Mouse (Mus musculus): ENCODE data around the gene Ugt1a10.

The Ugt1a10 gene

GRCm38 (mm10) chr1:88255989-88256754 lies 201.0 kb downstream of the Ugt1a10 start:
- peak; percentile 76 to 82 for DNase-seq

- no peak for DNase-seq
These were observed 201.9 kb downstream of the Ugt1a10 start for GRCm38 (mm10) chr1:88256886-88257663.

- no peak for DNase-seq
These were observed 202.5 kb downstream of the Ugt1a10 start for GRCm38 (mm10) chr1:88257681-88258080.

GRCm38 (mm10) chr1:88258361-88258760 lies 203.2 kb downstream of the Ugt1a10 start:
- peak; percentile 37 to 46 for DNase-seq

- DNase-seq = peak; percentile 83
These were observed 203.9 kb downstream of the Ugt1a10 start for GRCm38 (mm10) chr1:88258881-88259642.

- peak in 1 of 2 experiments; percentile 51 for DNase-seq
These were observed 204.4 kb downstream of the Ugt1a10 start for GRCm38 (mm10) chr1:88259643-88260024.

- peak; percentile 59 to 73 for DNase-seq
These were observed 204.9 kb downstream of the Ugt1a10 start for GRCm38 (mm10) chr1:88260114-88260513.

GRCm38 (mm10) chr1:88260604-88261377 lies 205.6 kb downstream of the Ugt1a10 start:
- DNase-seq = no peak

GRCm38 (mm10) chr1:88261706-88262105 lies 206.5 kb downstream of the Ugt1a10 start:
- no peak for DNase-seq

GRCm38 (mm10) chr1:88262255-88262654 lies 207.1 kb downstream of the Ugt1a10 start:
- peak; percentile 52 to 72 for DNase-seq

- DNase-seq = no peak
These were observed 207.8 kb downstream of the Ugt1a10 start for GRCm38 (mm10) chr1:88262961-88263360.

GRCm38 (mm10) chr1:88263778-88264177 lies 208.6 kb downstream of the Ugt1a10 start:
- no peak for DNase-seq

GRCm38 (mm10) chr1:88264237-88264868 lies 209.2 kb downstream of the Ugt1a10 start:
- no peak for DNase-seq

- DNase-seq = peak in 1 of 2 experiments; percentile 61
These were observed 209.7 kb downstream of the Ugt1a10 start for GRCm38 (mm10) chr1:88264869-88265240.

- no peak for DNase-seq
These were observed 210.9 kb downstream of the Ugt1a10 start for GRCm38 (mm10) chr1:88266123-88266522.

GRCm38 (mm10) chr1:88267489-88267888 lies 212.3 kb downstream of the Ugt1a10 start:
- DNase-seq = no peak

GRCm38 (mm10) chr1:88268070-88268469 lies 212.9 kb downstream of the Ugt1a10 start:
- no peak for DNase-seq

Data from cerebellum, postnatal 14 days (tissue).